Mouse (Mus musculus) layer of hippocampus, postnatal 14 days (tissue): ENCODE measurements around the gene Dip2c. TPM values are rescaled to one million over a fixed set of nuclear protein-coding genes. Genes with fewer than 3 reads are reported as not detected.

Source experiments
- DNase-seq, 2 experiments: peaks; one replicate each; pipeline ENCODE4 v3.0.0; 2021 to 2022; ENCODE audit warnings: low spot score in 2 of 2, mixed read lengths in 1 of 2
- total RNA-seq, 2 experiments: library from RNA; stranded (reverse); gene quantifications; 2 replicates each; pipeline ENCODE4 v1.2.3; 2021

The Dip2c gene
- total RNA-seq, 2 experiments from 2014 or later: 65.7 to 71.0 TPM

GRCm38 (mm10) chr13:9713462-9714134, 437.3 kb downstream of the Dip2c start:
- DNase-seq: no peak

- no peak for DNase-seq
Observed at GRCm38 (mm10) chr13:9715224-9715623, 438.9 kb downstream of the Dip2c start.

Other genes with a start within 250 kb of the Dip2c start
- gene Larp4b, start 182.6 kb upstream of the Dip2c start, total RNA-seq: 10 to 100 TPM; 86.7 to 88.1 TPM